In genomic region chr2:105397446-105398211, GRCm38 (mm10) we compare ENCODE assay signal across 8 mouse cellular contexts. TPM values are rescaled to one million over a fixed set of nuclear protein-coding genes. Genes with fewer than 3 reads are reported as not detected.
A peak's percentile ranks its signal among the peaks of the same experiment; 100 is the strongest.
DNase-seq lines count a peak whose midpoint lies in the region; ATAC-seq lines count a peak whose summit lies in the region.

No protein-coding gene starts in this region.

- no peaks in the 10 kb centered on the region; the same call in 1 of the 2 replicates for H3K27me3 ChIP-seq in heart, embryonic 12.5 days (replicated peaks)
- peaks cover 3% of the 10 kb centered on the region for H3K27me3 ChIP-seq in hindbrain, embryonic 12.5 days
- peaks cover 7% of the 10 kb centered on the region for H3K27me3 ChIP-seq in midbrain, embryonic 14.5 days (ENCODE audit: control insufficient read depth, insufficient read depth, low read length)

- H3K9ac ChIP-seq in heart, embryonic 12.5 days: peak overlapping the region; percentile 94
- H3K9ac ChIP-seq in hindbrain, embryonic 12.5 days: peak overlapping the region; percentile 85; the same call in 1 of the 2 replicates
- no peak overlapping the region; the same call in 1 of the 2 replicates for H3K9ac ChIP-seq in midbrain, embryonic 14.5 days (replicated peaks; ENCODE audit: low read length)

- intact Hi-C loops in left cerebral cortex, postnatal 10 days (cut with DNase I): no loop called here

- peak overlapping the region; percentile 87 for H3K4me2 ChIP-seq in heart, embryonic 12.5 days
- peak overlapping the region; percentile 89 for H3K4me2 ChIP-seq in hindbrain, embryonic 12.5 days (replicated peaks)
- peak overlapping the region; percentile 99 for H3K4me2 ChIP-seq in midbrain, embryonic 14.5 days (ENCODE audit: low read length)

- peaks cover 31% of the 10 kb centered on the region for H3K36me3 ChIP-seq in heart, embryonic 12.5 days
- H3K36me3 ChIP-seq in hindbrain, embryonic 12.5 days: peaks cover 7% of the 10 kb centered on the region
- H3K36me3 ChIP-seq in midbrain, embryonic 14.5 days (ENCODE audit: control insufficient read depth, insufficient read depth, low read length): no peaks in the 10 kb centered on the region

- WGBS in heart, embryonic 12.5 days: 34% methylated on average over 5 of the region's 5 CpGs
- 23% methylated on average over 5 of the region's 5 CpGs for WGBS in hindbrain, embryonic 12.5 days
- WGBS in midbrain, embryonic 14.5 days: 24% methylated on average over 5 of the region's 5 CpGs

- no peaks in the 10 kb centered on the region for H3K9me3 ChIP-seq in heart, embryonic 12.5 days (replicated peaks)
- no peaks in the 10 kb centered on the region for H3K9me3 ChIP-seq in hindbrain, embryonic 12.5 days (replicated peaks)
- H3K9me3 ChIP-seq in midbrain, embryonic 14.5 days (ENCODE audit: control insufficient read depth, low read length): no peaks in the 10 kb centered on the region

- no peak for ATAC-seq in heart, embryonic 12.5 days (ENCODE audit: insufficient number of reproducible peaks, low FRiP score)
- ATAC-seq in hindbrain, embryonic 12.5 days (ENCODE audit: low FRiP score): no peak
- no peak for ATAC-seq in midbrain, embryonic 14.5 days (ENCODE audit: low FRiP score, low TSS enrichment)
- ATAC-seq in megakaryocyte-erythroid progenitor cell, adult 5-6 weeks (replicated peaks; ENCODE audit: low FRiP score, low TSS enrichment, poor library complexity, severe bottlenecking): no peak

- no peak for DNase-seq in heart, adult 18-20 months
- peak; percentile 65 for DNase-seq in R1 (ENCODE audit: low read depth, low spot score)
- no peak for DNase-seq in midbrain, embryonic 14.5 days
- DNase-seq in left cerebral cortex, postnatal 10 days (ENCODE audit: extremely low spot score in 1 of 2, low spot score in 2 of 2): no peak
- DNase-seq in cerebellum, postnatal 4 days (ENCODE audit: low spot score in 2 of 2): no peak

- peaks cover 46% of the 10 kb centered on the region for H3K4me1 ChIP-seq in heart, embryonic 12.5 days (replicated peaks)
- H3K4me1 ChIP-seq in hindbrain, embryonic 12.5 days: peaks cover 27% of the 10 kb centered on the region
- H3K4me1 ChIP-seq in midbrain, embryonic 14.5 days (ENCODE audit: control insufficient read depth, insufficient read depth, low read length): peaks cover 7% of the 10 kb centered on the region; the same call in 1 of the 2 replicates

- peak overlapping the region; percentile 94; the same call in 1 of the 2 replicates for H3K27ac ChIP-seq in heart, embryonic 12.5 days (ENCODE audit: poor library complexity, severe bottlenecking)
- H3K27ac ChIP-seq in hindbrain, embryonic 12.5 days: no peak overlapping the region
- H3K27ac ChIP-seq in midbrain, embryonic 14.5 days (replicated peaks; ENCODE audit: low read depth, low read length): no peak overlapping the region

- peak overlapping the region; percentile 86 for H3K4me3 ChIP-seq in heart, embryonic 12.5 days
- H3K4me3 ChIP-seq in hindbrain, embryonic 12.5 days: peak overlapping the region; percentile 67
- H3K4me3 ChIP-seq in midbrain, embryonic 14.5 days (replicated peaks; ENCODE audit: low read depth, low read length): peak overlapping the region; percentile 63; the same call in 1 of the 2 replicates

RNA-seq across cellular contexts. Expression of gene Rcn1, which starts 1.5 kb away (rescaled TPM):
- polyA plus RNA-seq in heart, embryonic 12.5 days (2016; fragmentation: Nextera tagmentation; extraction: Ambion mirVana): 180 and 182 TPM in 2 replicates
- 10 to 100 TPM; 22.7 to 25.0 TPM for total RNA-seq in heart, adult 18-20 months (2021)
- polyA plus RNA-seq in hindbrain, embryonic 12.5 days (2016; fragmentation: Nextera tagmentation; extraction: Ambion mirVana): 143 and 150 TPM in 2 replicates
- polyA plus RNA-seq in midbrain, embryonic 14.5 days (2014; fragmentation: Nextera tagmentation; extraction: Ambion mirVana): 20.4 and 42.8 TPM in 2 replicates
- 17.4 and 20.1 TPM in 2 replicates for total RNA-seq in megakaryocyte-erythroid progenitor cell, adult 5-6 weeks (2014; fragmentation: Nextera tagmentation)
- 31.7 and 39.9 TPM in 2 replicates for total RNA-seq in megakaryocyte-erythroid progenitor cell, adult 5-6 weeks (2017)
- 10 to 100 TPM; 47.1 to 53.3 TPM for total RNA-seq in left cerebral cortex, postnatal 10 days (2021)
